Mouse (Mus musculus): Measurements from ENCODE around the gene Olfr127. TPM values are rescaled to one million over a fixed set of nuclear protein-coding genes. Genes with fewer than 3 reads are reported as not detected.
"Not testable (repeated sequence)": the region's sequence is repeated elsewhere in the genome, so short reads cannot be mapped to it uniquely, and the experiment has no call there.

The Olfr127 gene
- not detected in 2 replicates for polyA plus RNA-seq (2015; fragmentation: Nextera tagmentation; extraction: Ambion mirVana)

DNA sequence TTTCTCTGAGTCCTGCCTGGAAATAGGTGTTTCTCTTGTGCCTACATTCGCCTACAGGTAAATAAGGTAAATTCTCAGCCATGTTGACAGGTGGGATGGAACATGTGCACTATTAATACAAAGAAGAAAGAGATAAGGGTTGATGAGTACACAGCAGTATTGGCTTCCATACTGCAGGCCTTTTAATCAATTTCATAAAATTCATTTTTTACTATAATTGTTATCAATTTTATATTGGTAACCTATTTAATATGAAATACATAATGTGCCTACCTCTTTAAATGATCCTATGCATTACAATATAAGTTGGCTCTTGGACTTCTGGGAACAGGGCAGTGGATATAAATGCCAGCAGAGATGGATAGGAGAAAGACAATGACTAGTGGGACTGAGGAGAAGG, at the start of gene Olfr127:
Olfr127 (plus strand) TSS at position 301 of the 400 bp plus-strand sequence.
- H3K4me3 ChIP-seq: no peak within 1 kb of the TSS
- no peak for ATAC-seq (ENCODE audit: extremely low read depth, insufficient number of reproducible peaks, low FRiP score, low TSS enrichment)
- no peaks in the 10 kb centered on the region for H3K36me3 ChIP-seq
- H3K9me3 ChIP-seq: no peaks in the 10 kb centered on the region
- WGBS: 51% methylated on average over 1 of the region's 1 CpGs
- no peaks in the 10 kb centered on the region for H3K27me3 ChIP-seq (replicated peaks)
- H3K4me1 ChIP-seq: no peaks in the 10 kb centered on the region
- H3K9ac ChIP-seq: no peak within 1 kb of the TSS
- no peak within 1 kb of the TSS for H3K27ac ChIP-seq (replicated peaks)
- no peak within 1 kb of the TSS for H3K4me2 ChIP-seq

DNA sequence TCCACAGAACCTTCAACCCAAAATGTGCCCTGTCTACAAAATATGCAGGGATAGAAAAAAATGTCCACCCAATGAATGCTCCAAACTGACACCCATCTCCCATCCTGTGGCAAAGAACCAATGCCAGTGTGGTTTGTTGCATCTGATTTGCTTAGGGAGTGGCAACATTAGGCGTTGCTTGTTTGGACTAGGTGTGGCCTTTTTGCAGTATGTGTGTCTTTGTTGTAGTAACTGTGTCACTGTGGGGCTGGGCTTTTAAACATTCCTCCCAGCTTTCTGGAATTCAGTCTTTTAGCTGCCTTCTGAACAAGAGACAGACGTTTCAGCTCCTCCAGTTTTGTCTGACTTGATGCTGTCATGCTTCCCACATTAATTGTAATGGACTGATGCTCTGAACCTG, 36.3 kb upstream of the Olfr127 start:
- no peaks in the 10 kb centered on the region for H3K4me1 ChIP-seq
- no peak overlapping the region for H3K4me3 ChIP-seq
- no peak overlapping the region for H3K9ac ChIP-seq
- no peak overlapping the region for H3K4me2 ChIP-seq
- 0 out of 2 replicates have a peak, but pooled peaks cover 9% of the 10 kb centered on the region for H3K9me3 ChIP-seq
- no peaks in the 10 kb centered on the region for H3K36me3 ChIP-seq
- H3K27ac ChIP-seq (replicated peaks): no peak overlapping the region
- no peak for ATAC-seq (ENCODE audit: extremely low read depth, insufficient number of reproducible peaks, low FRiP score, low TSS enrichment)
- WGBS: 55% methylated on average over 2 of the region's 2 CpGs
- H3K27me3 ChIP-seq (replicated peaks): no peaks in the 10 kb centered on the region

GRCm38 (mm10) chr17:37869676-37870205, 30.5 kb upstream of the Olfr127 start:
- H3K36me3 ChIP-seq: no peaks in the 10 kb centered on the region
- no peaks in the 10 kb centered on the region for H3K4me1 ChIP-seq
- H3K9me3 ChIP-seq: no peaks in the 10 kb centered on the region
- no peak for ATAC-seq (ENCODE audit: extremely low read depth, insufficient number of reproducible peaks, low FRiP score, low TSS enrichment)
- 20% methylated on average over 8 of the region's 8 CpGs for WGBS
- H3K27ac ChIP-seq (replicated peaks): no peak overlapping the region
- H3K27me3 ChIP-seq (replicated peaks): no peaks in the 10 kb centered on the region
- H3K9ac ChIP-seq: no peak overlapping the region
- H3K4me3 ChIP-seq: no peak overlapping the region
- H3K4me2 ChIP-seq: peak overlapping the region; percentile 27

DNA sequence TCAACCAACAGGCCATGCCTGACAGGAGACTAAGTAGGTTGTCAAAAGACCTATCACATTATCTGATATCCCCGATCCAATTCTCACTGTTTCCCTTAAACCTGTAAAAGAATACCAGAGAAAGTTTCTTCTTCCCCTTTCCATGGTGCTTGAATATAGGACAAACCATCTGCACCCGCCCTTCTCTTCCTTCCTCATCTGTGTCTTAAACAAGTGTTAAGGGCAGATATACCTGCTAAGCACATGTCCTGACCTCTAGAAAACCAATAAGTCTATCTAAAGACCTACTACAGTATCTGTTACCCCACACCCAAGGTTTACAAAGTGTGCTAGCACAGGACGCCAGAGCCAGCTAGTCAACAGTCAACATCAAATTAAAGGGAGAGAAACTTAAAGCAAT, 26.4 kb upstream of the Olfr127 start:
- H3K36me3 ChIP-seq: no peaks in the 10 kb centered on the region
- H3K27ac ChIP-seq (replicated peaks): no peak overlapping the region
- WGBS: 63% methylated on average over 3 of the region's 3 CpGs
- H3K4me3 ChIP-seq: no peak overlapping the region
- H3K4me1 ChIP-seq: no peaks in the 10 kb centered on the region
- H3K4me2 ChIP-seq: no peak overlapping the region
- no peaks in the 10 kb centered on the region for H3K9me3 ChIP-seq
- ATAC-seq (ENCODE audit: extremely low read depth, insufficient number of reproducible peaks, low FRiP score, low TSS enrichment): no peak
- H3K27me3 ChIP-seq (replicated peaks): no peaks in the 10 kb centered on the region
- no peak overlapping the region for H3K9ac ChIP-seq

DNA sequence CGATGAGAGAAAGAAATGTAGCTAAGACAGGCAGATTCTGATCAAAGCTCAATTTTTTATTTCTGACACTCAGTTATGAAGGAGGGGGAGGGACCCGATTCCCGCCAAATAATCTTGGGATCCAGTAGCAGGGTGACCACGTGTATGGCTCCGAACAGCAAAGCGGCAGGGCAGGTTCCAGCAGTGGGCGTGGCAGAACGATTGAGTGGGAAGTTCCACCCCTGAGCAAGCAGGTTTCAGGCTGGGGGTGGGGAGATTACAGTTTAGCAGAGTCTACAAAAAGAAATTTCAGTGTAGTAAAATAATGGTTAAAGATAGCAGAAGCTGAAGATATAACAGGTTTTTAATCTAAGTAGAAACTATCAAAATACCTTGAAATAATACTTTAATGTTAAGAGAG, 6.6 kb downstream of the Olfr127 start:
- H3K4me2 ChIP-seq: not testable (repeated sequence)

GRCm38 (mm10) chr17:37920248-37920647, 20.0 kb downstream of the Olfr127 start, which contains the start of gene Olfr128:
Gene Olfr128 (plus strand): TSS chr17:37920548.
- Histone ChIP-seq H3K9me3 (no peaks in the 10 kb centered on the region), H3K36me3 (no peaks in the 10 kb centered on the region), H3K27ac (replicated peaks) (no peak within 1 kb of the TSS), H3K4me1 (no peaks in the 10 kb centered on the region), H3K4me3 (no peak within 1 kb of the TSS), H3K4me2 (no peak within 1 kb of the TSS), H3K27me3 (replicated peaks) (no peaks in the 10 kb centered on the region), H3K9ac (no peak within 1 kb of the TSS)
- ATAC-seq (ENCODE audit: extremely low read depth, insufficient number of reproducible peaks, low FRiP score, low TSS enrichment): no peak

More for the DNA sequence above, 6.6 kb downstream of the Olfr127 start:
- H3K4me1 ChIP-seq; H3K27ac ChIP-seq (replicated peaks); H3K36me3 ChIP-seq; H3K4me3 ChIP-seq; H3K27me3 ChIP-seq (replicated peaks); H3K9me3 ChIP-seq; ATAC-seq (ENCODE audit: extremely low read depth, insufficient number of reproducible peaks, low FRiP score, low TSS enrichment); H3K9ac ChIP-seq: not testable (repeated sequence)
- WGBS: 59% methylated on average over 8 of the region's 8 CpGs

DNA sequence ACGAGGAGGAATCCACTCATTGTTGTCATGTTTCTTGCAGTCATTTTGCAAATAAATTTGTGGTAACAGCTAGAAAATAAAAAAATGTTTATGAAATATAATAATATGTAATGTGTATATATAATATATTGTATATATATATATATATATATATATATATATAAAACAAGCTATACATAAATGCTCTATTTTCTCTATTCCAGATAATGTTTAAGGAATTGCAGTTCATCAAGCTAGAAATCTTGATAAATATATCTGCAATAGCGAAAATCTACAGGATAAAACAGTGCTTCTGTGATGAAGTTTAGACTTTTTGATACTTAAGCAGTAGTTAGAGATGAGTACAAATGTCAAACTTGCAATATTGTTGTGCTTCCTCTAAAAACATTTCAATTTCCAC, 52.7 kb downstream of the Olfr127 start, which contains the start of gene Olfr761:
Olfr761 (minus strand) TSS at position 101 of the 400 bp plus-strand sequence.
- H3K9me3 ChIP-seq: no peaks in the 10 kb centered on the region
- ATAC-seq (ENCODE audit: extremely low read depth, insufficient number of reproducible peaks, low FRiP score, low TSS enrichment): no peak
- no peaks in the 10 kb centered on the region for H3K36me3 ChIP-seq
- no peaks in the 10 kb centered on the region for H3K4me1 ChIP-seq
- H3K4me3 ChIP-seq: no peak within 1 kb of the TSS
- H3K4me2 ChIP-seq: no peak within 1 kb of the TSS
- H3K27ac ChIP-seq (replicated peaks): no peak within 1 kb of the TSS
- no peaks in the 10 kb centered on the region for H3K27me3 ChIP-seq (replicated peaks)
- WGBS: 68% methylated on average over 2 of the region's 2 CpGs
- H3K9ac ChIP-seq: no peak within 1 kb of the TSS

Other genes starting within 250 kb of the Olfr127 start
- gene Olfr117, start 236.7 kb upstream of the Olfr127 start, polyA plus RNA-seq (2015; fragmentation: Nextera tagmentation; extraction: Ambion mirVana): not detected in 2 replicates
- not detected in 2 replicates for gene Olfr118, start 233.4 kb upstream of the Olfr127 start, polyA plus RNA-seq (2015; fragmentation: Nextera tagmentation; extraction: Ambion mirVana)
- gene Olfr119, start 203.9 kb upstream of the Olfr127 start, polyA plus RNA-seq (2015; fragmentation: Nextera tagmentation; extraction: Ambion mirVana): not detected in 2 replicates
- not detected in 2 replicates for gene Olfr120, start 178.6 kb upstream of the Olfr127 start, polyA plus RNA-seq (2015; fragmentation: Nextera tagmentation; extraction: Ambion mirVana)
- not detected in 2 replicates for gene Olfr121, start 151.6 kb upstream of the Olfr127 start, polyA plus RNA-seq (2015; fragmentation: Nextera tagmentation; extraction: Ambion mirVana)
- not detected in 2 replicates for gene Olfr122, start 131.8 kb upstream of the Olfr127 start, polyA plus RNA-seq (2015; fragmentation: Nextera tagmentation; extraction: Ambion mirVana)
- not detected in 2 replicates for gene Olfr123, start 106.9 kb upstream of the Olfr127 start, polyA plus RNA-seq (2015; fragmentation: Nextera tagmentation; extraction: Ambion mirVana)
- gene Olfr124, start 100.5 kb upstream of the Olfr127 start, polyA plus RNA-seq (2015; fragmentation: Nextera tagmentation; extraction: Ambion mirVana): not detected in 2 replicates
- gene Olfr125, start 67.5 kb upstream of the Olfr127 start, polyA plus RNA-seq (2015; fragmentation: Nextera tagmentation; extraction: Ambion mirVana): not detected in 2 replicates
- not detected in 2 replicates for gene Olfr126, start 53.0 kb upstream of the Olfr127 start, polyA plus RNA-seq (2015; fragmentation: Nextera tagmentation; extraction: Ambion mirVana)
- not detected in 2 replicates for gene Olfr128, start 20.1 kb downstream of the Olfr127 start, polyA plus RNA-seq (2015; fragmentation: Nextera tagmentation; extraction: Ambion mirVana)
- not detected in 2 replicates for gene Olfr761, start 52.6 kb downstream of the Olfr127 start, polyA plus RNA-seq (2015; fragmentation: Nextera tagmentation; extraction: Ambion mirVana)
- gene Olfr129, start 159.6 kb downstream of the Olfr127 start, polyA plus RNA-seq (2015; fragmentation: Nextera tagmentation; extraction: Ambion mirVana): not detected in 2 replicates
- gene Olfr130, start 163.5 kb downstream of the Olfr127 start, polyA plus RNA-seq (2015; fragmentation: Nextera tagmentation; extraction: Ambion mirVana): not detected in 2 replicates
- not detected in 2 replicates for gene Olfr131, start 188.3 kb downstream of the Olfr127 start, polyA plus RNA-seq (2015; fragmentation: Nextera tagmentation; extraction: Ambion mirVana)
- not detected in 2 replicates for gene Olfr132, start 234.1 kb downstream of the Olfr127 start, polyA plus RNA-seq (2015; fragmentation: Nextera tagmentation; extraction: Ambion mirVana)
- not detected in 2 replicates for gene Olfr133, start 244.8 kb downstream of the Olfr127 start, polyA plus RNA-seq (2015; fragmentation: Nextera tagmentation; extraction: Ambion mirVana)